15 mouse cellular contexts compared by ENCODE assay signal in genomic region chr17:67955876-67956690, GRCm38 (mm10). TPM values are rescaled to one million over a fixed set of nuclear protein-coding genes. Genes with fewer than 3 reads are reported as not detected.
DNase-seq lines count a peak whose midpoint lies in the region; ATAC-seq and TF ChIP-seq lines count a peak whose summit lies in the region.
"Had no signal": no experiment of that assay in that cellular context is flagged by ENCODE, and none has a peak within 500 bp of the region (broad histone marks: within the 10 kb centered on the region; RNA-seq: fewer than 3 reads in every experiment).

No protein-coding gene starts in this region.

- WGBS in intestine, embryonic 14.5 days = 31% methylated on average over 10 of the region's 10 CpGs
- 56% methylated on average over 10 of the region's 10 CpGs for WGBS in intestine, postnatal 0 days
- 39% methylated on average over 10 of the region's 10 CpGs for WGBS in neural tube, embryonic 15.5 days
- WGBS in intestine, embryonic 16.5 days = 41% methylated on average over 10 of the region's 10 CpGs

- no peak for TF ChIP-seq CTCF in intestine, postnatal 0 days (IDR thresholded peaks at IDR 0.05; ENCODE audit: low read depth)

- 0 out of 2 replicates have a peak overlapping the region, but pooled peaks have one; percentile 33 for H3K27ac ChIP-seq in intestine, embryonic 14.5 days (ENCODE audit: low read depth)
- no peak overlapping the region for H3K27ac ChIP-seq in intestine, postnatal 0 days (ENCODE audit: low read depth, low read length)
- no peak overlapping the region for H3K27ac ChIP-seq in neural tube, embryonic 15.5 days (replicated peaks)
- H3K27ac ChIP-seq in intestine, embryonic 16.5 days (ENCODE audit: low read length) = peak overlapping the region; percentile 20
- H3K27ac ChIP-seq: forebrain, embryonic 15.5 days; midbrain, embryonic 12.5 days had no signal

- no peaks in the 10 kb centered on the region for H3K27me3 ChIP-seq in intestine, embryonic 14.5 days (replicated peaks; ENCODE audit: control insufficient read depth, insufficient read depth, low read length)
- no peaks in the 10 kb centered on the region for H3K27me3 ChIP-seq in intestine, postnatal 0 days (replicated peaks; ENCODE audit: control insufficient read depth, insufficient read depth, low read length)
- H3K27me3 ChIP-seq in neural tube, embryonic 15.5 days (replicated peaks) = no peaks in the 10 kb centered on the region
- H3K27me3 ChIP-seq in intestine, embryonic 16.5 days (replicated peaks; ENCODE audit: control insufficient read depth, insufficient read depth, low read length) = no peaks in the 10 kb centered on the region
- H3K27me3 ChIP-seq: forebrain, embryonic 15.5 days; heart, embryonic 12.5 days; midbrain, embryonic 12.5 days; Patski had no signal

- no peak overlapping the region for H3K4me3 ChIP-seq in intestine, embryonic 14.5 days (ENCODE audit: low read depth, low read length)
- no peak overlapping the region for H3K4me3 ChIP-seq in intestine, postnatal 0 days (ENCODE audit: low read depth, low read length)
- H3K4me3 ChIP-seq in neural tube, embryonic 15.5 days (replicated peaks) = no peak overlapping the region
- H3K4me3 ChIP-seq in intestine, embryonic 16.5 days (ENCODE audit: low read length) = no peak overlapping the region
- H3K4me3 ChIP-seq: forebrain, embryonic 15.5 days; heart, embryonic 12.5 days; midbrain, embryonic 12.5 days had no signal

- no peak for DNase-seq in intestine, embryonic 14.5 days (ENCODE audit: low spot score)
- DNase-seq in neural tube, embryonic 10.5 days (ENCODE audit: extremely low spot score, low spot score) = peak; percentile 51
- DNase-seq in cerebellum, postnatal 14 days = no peak
- no peak for DNase-seq in spleen, postnatal 14 days (ENCODE audit: low spot score in 2 of 2)
- DNase-seq: adrenal gland, adult 8-10 months; liver; right cerebral cortex, postnatal 4 days had no signal

- no peaks in the 10 kb centered on the region for H3K36me3 ChIP-seq in intestine, embryonic 14.5 days (ENCODE audit: control insufficient read depth, insufficient read depth, low read length)
- no peaks in the 10 kb centered on the region for H3K36me3 ChIP-seq in intestine, postnatal 0 days (ENCODE audit: control insufficient read depth, insufficient read depth)
- no peaks in the 10 kb centered on the region for H3K36me3 ChIP-seq in neural tube, embryonic 15.5 days
- H3K36me3 ChIP-seq in intestine, embryonic 16.5 days (ENCODE audit: control insufficient read depth, insufficient read depth, low read length) = no peaks in the 10 kb centered on the region
- H3K36me3 ChIP-seq: forebrain, embryonic 15.5 days; heart, embryonic 12.5 days; midbrain, embryonic 12.5 days had no signal

- no peak overlapping the region for H3K4me2 ChIP-seq in intestine, embryonic 14.5 days (ENCODE audit: low read length)
- H3K4me2 ChIP-seq in intestine, postnatal 0 days (replicated peaks; ENCODE audit: low read depth) = no peak overlapping the region
- no peak overlapping the region for H3K4me2 ChIP-seq in neural tube, embryonic 15.5 days
- no peak overlapping the region for H3K4me2 ChIP-seq in intestine, embryonic 16.5 days (ENCODE audit: low read depth, low read length)
- H3K4me2 ChIP-seq: forebrain, embryonic 15.5 days; heart, embryonic 12.5 days; midbrain, embryonic 12.5 days had no signal

- ATAC-seq in intestine, embryonic 14.5 days (replicated peaks; ENCODE audit: low FRiP score, low TSS enrichment, low read depth) = no peak
- no peak for ATAC-seq in intestine, postnatal 0 days
- ATAC-seq in neural tube, embryonic 15.5 days (ENCODE audit: low FRiP score) = no peak
- no peak for ATAC-seq in intestine, embryonic 16.5 days
- ATAC-seq: CD4-positive, CD25-positive, alpha-beta regulatory T cell, adult 4 months; forebrain, embryonic 15.5 days; Patski had no signal

- no peaks in the 10 kb centered on the region for H3K9me3 ChIP-seq in intestine, embryonic 14.5 days (ENCODE audit: control insufficient read depth, low read length)
- H3K9me3 ChIP-seq in intestine, postnatal 0 days (ENCODE audit: control insufficient read depth) = no peaks in the 10 kb centered on the region
- H3K9me3 ChIP-seq in neural tube, embryonic 15.5 days (replicated peaks) = no peaks in the 10 kb centered on the region
- no peaks in the 10 kb centered on the region for H3K9me3 ChIP-seq in intestine, embryonic 16.5 days (ENCODE audit: control insufficient read depth, low read length)
- H3K9me3 ChIP-seq: forebrain, embryonic 15.5 days; heart, embryonic 12.5 days; midbrain, embryonic 12.5 days had no signal

- peaks cover 60% of the 10 kb centered on the region for H3K4me1 ChIP-seq in intestine, embryonic 14.5 days (replicated peaks; ENCODE audit: control insufficient read depth, insufficient read depth, low read length)
- no peaks in the 10 kb centered on the region; the same call in 1 of the 2 replicates for H3K4me1 ChIP-seq in intestine, postnatal 0 days (replicated peaks; ENCODE audit: control insufficient read depth, insufficient read depth, low read length)
- 0 out of 2 replicates have a peak, but pooled peaks cover 7% of the 10 kb centered on the region for H3K4me1 ChIP-seq in neural tube, embryonic 15.5 days
- H3K4me1 ChIP-seq in intestine, embryonic 16.5 days (ENCODE audit: control insufficient read depth, insufficient read depth, low read length) = peaks cover 16% of the 10 kb centered on the region
- H3K4me1 ChIP-seq: forebrain, embryonic 15.5 days; midbrain, embryonic 12.5 days had no signal

- H3K9ac ChIP-seq in intestine, embryonic 14.5 days (ENCODE audit: low read length) = no peak overlapping the region
- no peak overlapping the region for H3K9ac ChIP-seq in intestine, postnatal 0 days (ENCODE audit: low read depth, low read length)
- H3K9ac ChIP-seq in neural tube, embryonic 15.5 days (replicated peaks) = no peak overlapping the region
- H3K9ac ChIP-seq in intestine, embryonic 16.5 days (ENCODE audit: low read depth, low read length) = no peak overlapping the region
- H3K9ac ChIP-seq: forebrain, embryonic 15.5 days; heart, embryonic 12.5 days; midbrain, embryonic 12.5 days had no signal

RNA-seq across cellular contexts. Expression of gene Arhgap28, which starts 47.8 kb away (rescaled TPM):
- 29.9 and 36.3 TPM in 2 replicates for polyA plus RNA-seq in intestine, embryonic 14.5 days (2014; fragmentation: Nextera tagmentation; extraction: Ambion mirVana)
- 3.8 and 3.9 TPM in 2 replicates for polyA plus RNA-seq in intestine, postnatal 0 days (2015; fragmentation: Nextera tagmentation; extraction: Ambion mirVana)
- polyA plus RNA-seq in neural tube, embryonic 15.5 days (2015; fragmentation: Nextera tagmentation; extraction: Ambion mirVana) = 8.9 and 11.3 TPM in 2 replicates
- 12.7 and 13.1 TPM in 2 replicates for polyA plus RNA-seq in intestine, embryonic 16.5 days (2015; fragmentation: Nextera tagmentation; extraction: Ambion mirVana)
- polyA plus RNA-seq: CD4-positive, CD25-positive, alpha-beta regulatory T cell, adult 4 months had no signal

Comparison
In these comparisons a context has a peak if more than half of its experiments do, and no peak if none do; other contexts are left out.
1. H3K27ac ChIP-seq: peak in intestine, embryonic 14.5 days (single experiment) and intestine, embryonic 16.5 days (single experiment); none in intestine, postnatal 0 days (single experiment) and neural tube, embryonic 15.5 days (single experiment).